Mouse (Mus musculus) heart, postnatal 36 days (tissue): ENCODE measurements at regions not wholly inside any gene's neighbourhood (a gene's known extent, or its start where the extent isn't known, plus 50 kb on each side); places are given as distances from the start of the nearest gene placed in this dataset.
"Not testable (repeated sequence)": the region's sequence is repeated elsewhere in the genome, so short reads cannot be mapped to it uniquely, and the experiment has no call there.

Source experiments
- DNase-seq, 2 experiments: peaks; one replicate each; pipeline ENCODE4 v3.0.0; 2021 to 2022
- intact Hi-C: fragments of 180-260 bp; cut with DNase I; formaldehyde crosslinking; loops from one replicate; pipeline ENCODE4 v1.15.1; 2025

GRCm38 (mm10) chr17:79977154-79977571 is 81.2 kb upstream of the Atl2 start:
- no peak for DNase-seq
- intact Hi-C loops, result no loop called here

GRCm38 (mm10) chr17:79976518-79977100 is 80.7 kb upstream of the Atl2 start:
- intact Hi-C loops, result no loop called here
- no peak for DNase-seq

GRCm38 (mm10) chr17:79975997-79976443 is 80.1 kb upstream of the Atl2 start:
- DNase-seq, result no peak
- intact Hi-C loops, result no loop called here

GRCm38 (mm10) chr17:79975150-79975757 is 79.3 kb upstream of the Atl2 start:
- intact Hi-C loops, result not testable (repeated sequence)

GRCm38 (mm10) chr17:79971721-79972336 is 75.9 kb upstream of the Atl2 start:
- no peak for DNase-seq
- intact Hi-C loops, result no loop called here

More at GRCm38 (mm10) chr17:79975150-79975757, 79.3 kb upstream of the Atl2 start:
- not testable (repeated sequence) for DNase-seq

GRCm38 (mm10) chr17:79969500-79969972 is 73.6 kb upstream of the Atl2 start:
- no peak for DNase-seq
- intact Hi-C loops, result no loop called here

- intact Hi-C loops, result no loop called here
Observed at GRCm38 (mm10) chr17:79968819-79969218, 72.9 kb upstream of the Atl2 start.

GRCm38 (mm10) chr17:79966981-79967380 is 71.1 kb upstream of the Atl2 start:
- DNase-seq, result no peak
- intact Hi-C loops, result no loop called here

More at GRCm38 (mm10) chr17:79968819-79969218, 72.9 kb upstream of the Atl2 start:
- no peak for DNase-seq

GRCm38 (mm10) chr17:79965625-79966024 is 69.7 kb upstream of the Atl2 start:
- no peak for DNase-seq
- intact Hi-C loops, result no loop called here

- no peak for DNase-seq
- intact Hi-C loops, result no loop called here
Observed at GRCm38 (mm10) chr17:79964850-79965249, 68.9 kb upstream of the Atl2 start.

GRCm38 (mm10) chr17:79963330-79963729 is 67.4 kb upstream of the Atl2 start:
- intact Hi-C loops, result no loop called here
- no peak for DNase-seq

- intact Hi-C loops, result no loop called here
- DNase-seq, result no peak
Observed at GRCm38 (mm10) chr17:79961391-79961790, 65.5 kb upstream of the Atl2 start.

GRCm38 (mm10) chr17:79960688-79961087 is 64.8 kb upstream of the Atl2 start:
- intact Hi-C loops, result no loop called here
- DNase-seq, result no peak

- intact Hi-C loops, result no loop called here
- no peak for DNase-seq
Observed at GRCm38 (mm10) chr17:79955267-79955666, 59.3 kb upstream of the Atl2 start.

- intact Hi-C loops, result loop anchor here (5.0 kb wide), 1 partner anchor 47 kb away; no protein-coding TSS in a partner anchor
Observed at GRCm38 (mm10) chr17:79954624-79955244, 58.8 kb upstream of the Atl2 start.

GRCm38 (mm10) chr17:79948591-79949475 is 52.9 kb upstream of the Atl2 start:
- intact Hi-C loops, result no loop called here
- no peak for DNase-seq

More at GRCm38 (mm10) chr17:79954624-79955244, 58.8 kb upstream of the Atl2 start:
- DNase-seq, result no peak
